Mouse (Mus musculus) G1E (cell line): ENCODE measurements around the gene Rpusd2.

Source experiments
- CTCF ChIP-seq: IDR thresholded peaks from 2 replicates; pipeline ENCODE4 v1.5.1; 2012; ENCODE audit warnings: low read depth, low read length, inconsistent platforms, mixed read lengths
- GATA1 ChIP-seq: IDR thresholded peaks from 2 replicates; pipeline ENCODE4 v1.6.1; 2012; ENCODE audit warnings: borderline replicate concordance, low read length, inconsistent platforms, mixed read lengths

DNA sequence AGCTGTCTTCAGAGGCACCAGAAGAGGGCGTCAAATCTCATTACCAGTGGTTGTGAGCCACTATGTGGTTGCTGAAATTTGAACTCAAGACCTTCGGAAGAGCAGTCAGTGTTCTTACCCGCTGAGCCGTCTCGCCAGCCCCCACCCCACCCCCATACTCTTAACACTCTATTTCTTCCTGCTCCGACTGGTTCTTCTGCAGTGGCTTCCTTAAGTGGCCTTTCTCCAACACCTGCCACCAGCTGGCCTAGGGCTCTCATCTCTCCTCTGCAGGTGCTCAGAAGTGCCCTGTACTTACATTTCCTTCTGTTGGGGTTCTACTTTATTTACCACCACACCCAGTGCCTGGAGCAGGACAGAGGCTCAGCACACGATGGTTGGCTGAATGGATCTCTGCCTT, 19.6 kb upstream of the Rpusd2 start:
- TF ChIP-seq CTCF (no peak), GATA1 (no peak)
